Comparison of ENCODE assay signal across 21 mouse cellular contexts in the genomic region with DNA sequence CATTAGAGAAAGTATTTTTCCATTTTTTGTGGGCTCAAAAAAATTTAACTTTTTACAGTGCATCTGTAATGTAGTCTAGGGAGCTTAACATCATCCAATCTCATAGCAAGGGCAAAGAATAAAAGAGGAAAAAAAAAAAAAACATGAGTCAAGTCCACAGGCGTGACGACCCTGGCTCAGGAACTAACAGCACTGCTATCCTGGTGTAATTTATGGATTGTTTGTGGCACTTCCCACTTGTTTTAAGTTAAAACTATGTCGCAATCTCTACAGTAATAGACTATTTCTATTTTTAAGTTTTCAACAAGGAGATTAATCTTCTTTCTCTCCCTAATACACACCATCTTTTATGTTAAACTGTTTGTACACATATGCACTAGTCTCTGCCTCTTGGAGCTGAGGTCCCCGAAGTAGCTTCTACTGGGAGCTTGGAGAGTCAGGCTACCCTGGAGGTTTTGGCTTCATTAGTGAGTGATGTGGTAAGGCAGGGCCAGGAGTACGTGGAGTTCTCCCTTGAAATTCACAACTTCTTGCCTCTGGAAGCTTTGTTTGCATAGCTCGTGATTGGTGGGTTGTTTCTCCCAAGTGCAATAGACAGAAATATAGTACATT.
DNase-seq lines count a peak whose midpoint lies in the region; ATAC-seq and TF ChIP-seq lines count a peak whose summit lies in the region.
"Had no signal": no experiment of that assay in that cellular context is flagged by ENCODE, and none has a peak within 500 bp of the region (broad histone marks: within the 10 kb centered on the region; RNA-seq: fewer than 3 reads in every experiment).

No protein-coding gene starts in this region.

- H3K4me3 ChIP-seq in lung, embryonic 16.5 days (ENCODE audit: low read length), result no peak overlapping the region
- H3K4me3 ChIP-seq in C2C12 (ENCODE audit: insufficient read depth, poor library complexity, severe bottlenecking), result no peak overlapping the region
- no peak overlapping the region for H3K4me3 ChIP-seq in intestine, embryonic 16.5 days (ENCODE audit: low read length)
- H3K4me3 ChIP-seq: embryonic facial prominence, embryonic 12.5 days; forebrain, embryonic 12.5 days; heart, adult 2 months; heart, embryonic 15.5 days; hindbrain, embryonic 13.5 days had no signal

- 0 out of 2 replicates have a peak overlapping the region, but pooled peaks have one; percentile 6 for H3K4me2 ChIP-seq in lung, embryonic 16.5 days (ENCODE audit: low read depth, low read length)
- no peak overlapping the region for H3K4me2 ChIP-seq in intestine, embryonic 16.5 days (ENCODE audit: low read depth, low read length)
- H3K4me2 ChIP-seq: embryonic facial prominence, embryonic 12.5 days; forebrain, embryonic 12.5 days; heart, embryonic 11.5 days; heart, embryonic 15.5 days; hindbrain, embryonic 13.5 days had no signal

- H3ac ChIP-seq in C2C12 (ENCODE audit: control insufficient read depth, insufficient read length, low read depth), result no peak overlapping the region

- H3K9me3 ChIP-seq in lung, embryonic 16.5 days (ENCODE audit: control insufficient read depth, low read length), result no peaks in the 10 kb centered on the region
- no peaks in the 10 kb centered on the region for H3K9me3 ChIP-seq in intestine, embryonic 16.5 days (ENCODE audit: control insufficient read depth, low read length)
- H3K9me3 ChIP-seq: embryonic facial prominence, embryonic 12.5 days; forebrain, embryonic 12.5 days; heart, embryonic 15.5 days; hindbrain, embryonic 13.5 days had no signal

- H3K79me3 ChIP-seq in C2C12 (ENCODE audit: low read depth), result no peaks in the 10 kb centered on the region

- 0 out of 2 replicates have a peak overlapping the region, but pooled peaks have one; percentile 35 for H3K9ac ChIP-seq in lung, embryonic 16.5 days (ENCODE audit: low read length)
- H3K9ac ChIP-seq in intestine, embryonic 16.5 days (ENCODE audit: low read depth, low read length), result no peak overlapping the region
- H3K9ac ChIP-seq: embryonic facial prominence, embryonic 12.5 days; forebrain, embryonic 12.5 days; heart, embryonic 15.5 days; hindbrain, embryonic 13.5 days had no signal

- H3K27ac ChIP-seq in lung, embryonic 16.5 days (ENCODE audit: low read length), result peak overlapping the region; percentile 81
- no peak overlapping the region for H3K27ac ChIP-seq in intestine, embryonic 16.5 days (ENCODE audit: low read length)
- H3K27ac ChIP-seq: embryonic facial prominence, embryonic 12.5 days; forebrain, embryonic 12.5 days; heart, adult 2 months; heart, embryonic 15.5 days; hindbrain, embryonic 13.5 days had no signal

- no peak for TF ChIP-seq CTCF in C2C12 (IDR thresholded peaks at IDR 0.05; ENCODE audit: control insufficient read depth, insufficient read depth, insufficient read length)

- peaks cover 3% of the 10 kb centered on the region; the same call in 1 of the 2 replicates for H3K27me3 ChIP-seq in lung, embryonic 16.5 days (ENCODE audit: control insufficient read depth, insufficient read depth, low read depth, low read length)
- peaks cover 35% of the 10 kb centered on the region for H3K27me3 ChIP-seq in C2C12 (ENCODE audit: control insufficient read depth, insufficient read depth, insufficient read length)
- H3K27me3 ChIP-seq in intestine, embryonic 16.5 days (replicated peaks; ENCODE audit: control insufficient read depth, insufficient read depth, low read length), result peaks cover 5% of the 10 kb centered on the region; the same call in 1 of the 2 replicates

- DNase-seq in adrenal gland, postnatal 14 days, result peak; percentile 14
- DNase-seq in adrenal gland, postnatal 4 days (ENCODE audit: low spot score in 2 of 2), result no peak
- DNase-seq in lung, postnatal 14 days, result no peak
- peak; percentile 37 for DNase-seq in gonadal fat pad, adult 2 months (ENCODE audit: low read depth)
- DNase-seq: adrenal gland, adult 2 months; adrenal gland, postnatal 36 days; B cell, adult 2 months; cerebellum, adult 11 months; cerebellum, adult 8-10 months; cerebellum, postnatal 25 days; gastrocnemius, postnatal 10 days; heart, adult 2 months; heart, postnatal 14 days had no signal

- H3K36me3 ChIP-seq in lung, embryonic 16.5 days (ENCODE audit: control insufficient read depth, insufficient read depth, low read length), result no peaks in the 10 kb centered on the region
- H3K36me3 ChIP-seq in C2C12 (ENCODE audit: control insufficient read depth, insufficient read depth), result no peaks in the 10 kb centered on the region
- no peaks in the 10 kb centered on the region for H3K36me3 ChIP-seq in intestine, embryonic 16.5 days (ENCODE audit: control insufficient read depth, insufficient read depth, low read length)
- H3K36me3 ChIP-seq: embryonic facial prominence, embryonic 12.5 days; forebrain, embryonic 12.5 days; heart, embryonic 15.5 days; hindbrain, embryonic 13.5 days had no signal

- 19% methylated on average over 6 of the region's 6 CpGs for WGBS in lung, embryonic 16.5 days
- 33% methylated on average over 6 of the region's 6 CpGs for WGBS in intestine, embryonic 16.5 days

- H3K79me2 ChIP-seq in C2C12 (ENCODE audit: control insufficient read depth, insufficient read depth), result no peaks in the 10 kb centered on the region

- ATAC-seq in lung, embryonic 16.5 days (ENCODE audit: low read depth), result peak; percentile 34
- no peak for ATAC-seq in intestine, embryonic 16.5 days

- H3K4me1 ChIP-seq in lung, embryonic 16.5 days (replicated peaks; ENCODE audit: control insufficient read depth, insufficient read depth, low read length), result peaks cover 20% of the 10 kb centered on the region
- H3K4me1 ChIP-seq in intestine, embryonic 16.5 days (ENCODE audit: control insufficient read depth, insufficient read depth, low read length), result peaks cover 9% of the 10 kb centered on the region; the same call in 1 of the 2 replicates

TF ChIP-seq in C2C12, 6 proteins besides CTCF, POLR2A, EP300 and RAD21:
- TF ChIP-seq CEBPB (IDR thresholded peaks at IDR 0.05; ENCODE audit: low read depth), result peak; percentile 9
- no peak for TF ChIP-seq MYOD1 (IDR thresholded peaks at IDR 0.05; ENCODE audit: control insufficient read depth, insufficient read length, low read depth)

Comparison
In these comparisons a context has a peak if more than half of its experiments do, and no peak if none do; other contexts are left out.
1. DNase-seq: peak in adrenal gland, postnatal 14 days (single experiment) and gonadal fat pad, adult 2 months (single experiment); none in adrenal gland, postnatal 4 days (0 of 2) and lung, postnatal 14 days (single experiment).